Mouse (Mus musculus) brain, adult 2 months (tissue): ENCODE measurements around the gene Gins2.

Experiments used
- DNase-seq: peaks from one replicate; pipeline ENCODE4 v3.0.0; 2011; ENCODE audit warnings: low read depth, low spot score

Gins2 gene

GRCm38 (mm10) chr8:120565151-120565711 is 23.9 kb downstream of the Gins2 start:
- DNase-seq = no peak

GRCm38 (mm10) chr8:120563851-120564837 is 25.0 kb downstream of the Gins2 start:
- peak; percentile 91 for DNase-seq

GRCm38 (mm10) chr8:120563348-120563724 is 25.8 kb downstream of the Gins2 start:
- DNase-seq = no peak

DNA sequence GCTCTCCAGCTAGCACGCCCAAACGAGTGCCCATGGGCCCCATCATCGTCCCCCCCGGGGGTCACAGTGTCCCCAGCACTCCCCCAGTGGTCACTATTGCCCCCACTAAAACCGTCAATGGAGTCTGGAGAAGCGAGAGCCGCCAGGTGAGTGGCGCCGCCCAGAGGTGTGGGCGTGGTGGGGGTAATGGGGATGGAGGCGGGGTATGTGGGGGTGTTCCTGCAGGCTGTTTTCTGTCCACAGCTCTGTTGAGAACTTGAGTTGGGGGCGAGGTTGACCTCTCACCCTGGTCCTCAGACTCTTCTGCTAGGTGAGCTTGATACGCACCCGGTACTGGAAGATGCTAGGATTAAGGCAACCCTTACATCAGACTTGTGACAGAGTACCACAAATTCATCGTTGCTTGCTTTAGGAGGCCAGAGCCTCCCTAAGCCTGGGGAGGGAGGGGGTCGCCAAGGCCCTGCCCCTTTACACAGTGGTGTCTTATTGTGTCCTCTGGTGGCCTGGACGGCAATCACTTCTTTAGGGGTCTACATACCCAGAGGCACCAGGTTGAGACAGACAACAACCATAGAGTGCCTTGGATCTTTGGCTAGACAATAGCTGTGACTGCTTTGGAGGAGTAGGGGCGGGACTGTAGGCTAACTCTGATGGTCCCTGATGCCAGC is 26.3 kb downstream of the Gins2 start:
- DNase-seq = no peak

DNA sequence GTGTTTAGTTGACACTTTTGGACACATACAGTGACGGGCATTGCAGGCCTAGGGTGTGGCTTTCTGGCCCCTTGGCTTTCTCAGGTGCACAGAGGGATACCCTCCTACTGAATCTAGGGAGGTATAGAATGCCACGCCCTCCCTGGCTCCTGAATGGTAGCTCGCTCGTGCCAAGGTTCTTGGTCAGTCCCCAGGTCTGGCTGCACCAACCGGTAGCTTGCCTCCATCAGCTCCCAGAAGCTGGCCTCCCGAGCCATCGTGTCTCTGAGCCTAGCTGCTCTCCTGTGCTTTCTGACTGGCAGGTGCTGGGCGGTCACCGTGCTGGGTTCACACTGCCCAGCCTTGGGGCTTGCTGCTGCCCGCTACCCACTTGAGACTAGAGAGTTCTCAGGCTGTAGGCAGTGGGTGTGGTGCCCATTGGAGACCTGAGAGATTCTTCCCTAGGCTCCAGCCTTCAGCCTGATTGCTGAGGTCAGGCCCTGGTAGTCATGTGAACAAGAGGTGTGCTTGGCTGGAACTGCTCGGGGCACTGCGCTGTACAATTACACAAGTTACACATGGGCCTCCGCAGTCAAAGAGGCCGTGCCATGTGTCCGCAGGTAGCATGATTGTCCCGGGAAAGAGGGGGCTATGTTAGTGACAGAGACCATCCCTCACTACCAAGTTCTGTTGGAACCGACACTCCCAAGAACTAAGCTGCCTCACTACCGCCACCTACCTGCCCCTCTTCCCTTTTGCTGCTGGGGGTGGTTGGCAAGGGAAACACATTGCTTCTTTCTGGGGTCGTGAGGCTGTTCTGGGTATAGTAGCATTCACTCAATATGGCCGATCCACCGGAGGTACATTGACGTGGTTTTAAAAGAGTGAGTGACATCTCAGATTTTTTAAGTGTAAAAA is 27.3 kb downstream of the Gins2 start:
- peak; percentile 69 for DNase-seq

DNA sequence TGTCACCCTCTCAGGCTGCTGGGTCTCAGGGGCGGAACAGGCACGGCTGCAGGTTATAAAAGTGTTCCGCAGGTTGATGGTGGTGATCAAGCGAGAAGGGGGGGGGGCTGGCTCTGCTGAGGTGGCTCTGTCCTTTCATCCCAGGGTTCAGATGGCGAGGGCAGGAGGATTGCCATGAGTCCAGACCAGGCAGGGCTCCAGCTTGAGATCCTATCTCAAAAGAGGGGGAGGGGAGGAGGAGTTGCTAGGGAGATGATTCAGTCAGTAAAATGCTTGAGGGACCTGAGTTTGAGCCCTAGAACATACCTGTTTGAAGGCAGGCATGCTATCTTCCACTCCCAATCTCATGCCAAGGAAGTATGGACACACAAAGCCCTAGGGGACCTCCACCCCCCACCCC is 28.6 kb downstream of the Gins2 start:
- DNase-seq = no peak

- DNase-seq = no peak
Observed at GRCm38 (mm10) chr8:120559654-120560053, 29.4 kb downstream of the Gins2 start.

GRCm38 (mm10) chr8:120558162-120558561 is 30.9 kb downstream of the Gins2 start:
- DNase-seq = no peak

- DNase-seq = peak; percentile 89
Observed at GRCm38 (mm10) chr8:120557170-120557965, 31.7 kb downstream of the Gins2 start.

DNA sequence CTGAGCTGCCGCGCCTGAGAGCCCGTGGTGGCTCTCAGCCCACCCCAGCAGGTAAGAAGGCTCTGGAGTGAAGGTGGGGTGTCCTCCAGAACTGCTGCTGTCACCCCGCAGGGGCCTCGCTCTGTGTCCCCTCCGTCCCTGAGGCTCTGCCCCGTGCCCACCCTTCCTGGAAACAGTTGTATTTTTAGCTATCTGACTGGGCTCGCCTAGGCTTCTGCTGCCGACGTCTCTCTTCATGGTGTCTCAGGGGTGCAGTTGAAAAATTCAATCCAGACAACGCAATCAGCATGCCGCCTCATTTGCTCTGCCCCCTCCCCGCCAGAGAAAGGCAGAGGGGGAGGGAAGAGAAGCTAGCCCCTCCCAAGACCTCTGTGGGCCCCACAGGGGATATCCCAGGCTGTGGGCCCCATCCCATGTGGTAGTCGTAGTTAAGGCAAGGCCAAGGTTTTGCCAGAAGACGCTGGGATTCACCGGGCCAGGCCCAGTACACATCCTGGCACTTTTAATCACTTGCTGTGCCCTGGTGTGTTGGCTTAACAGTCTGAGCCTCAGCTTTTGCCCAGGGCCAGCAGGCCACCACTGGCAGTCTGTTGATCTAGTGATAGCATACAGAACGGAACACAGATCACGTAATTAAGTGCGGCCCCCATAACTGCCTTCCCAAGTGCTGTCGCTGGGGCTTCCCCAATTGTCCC is 32.8 kb downstream of the Gins2 start:
- DNase-seq = no peak

- no peak for DNase-seq
Observed at GRCm38 (mm10) chr8:120554466-120555039, 34.6 kb downstream of the Gins2 start.

DNA sequence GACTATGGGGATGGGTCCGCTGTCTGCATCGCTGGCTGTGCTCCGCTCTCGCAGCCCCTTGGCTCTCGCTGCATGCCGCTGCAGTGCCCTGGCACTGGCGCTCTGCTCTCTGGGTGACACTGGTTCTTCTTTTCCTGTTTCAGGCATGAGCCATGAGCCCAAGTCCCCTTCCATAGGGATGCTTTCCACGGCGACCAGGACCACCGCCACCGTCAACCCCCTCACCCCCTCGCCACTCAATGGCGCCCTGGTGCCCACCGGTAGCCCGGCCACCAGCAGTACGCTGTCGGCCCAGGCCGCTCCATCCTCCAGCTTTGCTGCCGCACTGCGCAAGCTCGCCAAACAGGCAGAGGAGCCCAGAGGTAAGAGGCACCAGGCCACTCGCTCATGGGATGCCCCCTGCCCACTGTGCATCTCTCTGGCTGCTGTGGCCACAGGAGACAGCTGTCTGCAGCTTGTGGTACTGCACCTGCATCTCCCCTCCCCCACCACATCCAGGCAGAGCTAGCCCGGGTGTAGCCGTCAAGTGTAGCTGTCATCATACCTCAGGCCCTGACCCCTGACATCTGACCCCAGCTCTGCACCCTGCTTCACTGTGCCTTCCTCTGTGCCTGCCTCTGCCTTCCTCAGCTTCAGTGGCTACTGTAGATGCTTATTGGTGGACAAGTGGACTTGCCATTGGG is 35.5 kb downstream of the Gins2 start:
- DNase-seq = no peak

GRCm38 (mm10) chr8:120552509-120552908 is 36.6 kb downstream of the Gins2 start:
- DNase-seq = no peak

DNA sequence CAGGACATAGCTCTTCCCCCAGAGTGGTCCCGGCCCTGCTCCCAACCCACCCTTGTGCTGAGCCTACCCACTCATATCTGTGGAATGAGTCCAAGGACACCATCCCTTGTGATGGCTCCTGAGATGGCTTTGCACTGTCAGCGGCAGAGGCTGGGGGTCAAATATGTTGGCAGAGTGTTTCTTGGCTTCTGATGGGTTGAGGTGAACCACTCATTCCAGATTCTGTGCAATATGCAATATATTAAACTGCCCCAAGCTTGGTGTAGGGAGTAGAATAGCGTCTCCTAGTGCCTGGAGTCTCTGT is 37.5 kb downstream of the Gins2 start:
- DNase-seq = no peak

- peak; percentile 92 for DNase-seq
Observed at GRCm38 (mm10) chr8:120550937-120551676, 38.0 kb downstream of the Gins2 start.

DNA sequence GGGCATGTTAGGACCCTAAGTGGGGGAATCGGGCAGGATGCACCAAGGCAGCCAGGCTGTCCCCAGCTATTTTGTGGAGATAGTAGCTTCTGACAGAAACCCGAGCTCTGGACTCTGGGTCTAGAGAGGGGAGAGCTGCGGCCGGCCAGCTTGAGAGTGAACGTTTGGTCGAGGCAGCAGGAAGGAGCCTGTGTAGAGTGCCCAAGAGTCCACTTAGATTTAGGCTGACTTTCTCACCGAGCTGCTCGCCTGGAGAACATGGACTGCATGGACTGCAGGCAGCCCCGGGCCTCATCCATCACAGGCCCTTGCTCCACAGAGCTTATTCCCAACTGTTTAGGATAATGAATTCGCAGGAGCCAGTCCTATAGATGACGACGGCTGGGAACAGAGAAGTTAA is 38.7 kb downstream of the Gins2 start:
- DNase-seq = no peak

GRCm38 (mm10) chr8:120549922-120550321 is 39.2 kb downstream of the Gins2 start:
- peak; percentile 54 for DNase-seq

GRCm38 (mm10) chr8:120549321-120549921 is 39.7 kb downstream of the Gins2 start:
- peak; percentile 76 for DNase-seq
